Mouse (Mus musculus) myocyte (in vitro differentiated cells): ENCODE measurements around the gene Aqp6. TPM values are rescaled to one million over a fixed set of nuclear protein-coding genes. Genes with fewer than 3 reads are reported as not detected.

ENCODE experiments used
- H3K27me3 ChIP-seq: one replicate; pipeline ENCODE4 v1.6.1; 2011; ENCODE audit not compliant: control insufficient read depth, insufficient read depth, insufficient read length
- H3K36me3 ChIP-seq: one replicate; pipeline ENCODE4 v1.6.1; 2011; ENCODE audit not compliant: control insufficient read depth, insufficient read depth
- H3K4me2 ChIP-seq: one replicate; pipeline ENCODE4 v1.6.1; 2011; ENCODE audit warnings: low read depth, control low read depth
- H3K4me3 ChIP-seq: one replicate; pipeline ENCODE4 v1.5.1; 2011; ENCODE audit warnings: mild to moderate bottlenecking, control low read depth, moderate library complexity
- H3K79me2 ChIP-seq: one replicate; pipeline ENCODE4 v1.6.1; 2011; ENCODE audit not compliant: control insufficient read depth, insufficient read depth
- H3ac ChIP-seq: one replicate; pipeline ENCODE4 v1.6.1; 2011; ENCODE audit not compliant: control insufficient read depth, insufficient read length
- CEBPB ChIP-seq: IDR thresholded peaks from 2 replicates; pipeline ENCODE4 v1.6.1; 2011; ENCODE audit warnings: mild to moderate bottlenecking, moderate library complexity; ENCODE audit not compliant: poor library complexity, insufficient read depth, severe bottlenecking
- E2F4 ChIP-seq: IDR thresholded peaks from one replicate; pipeline ENCODE4 v1.6.1; 2011; ENCODE audit warnings: mild to moderate bottlenecking, control low read depth, moderate library complexity; ENCODE audit not compliant: insufficient read depth
- MAX ChIP-seq: IDR thresholded peaks from one replicate; pipeline ENCODE4 v1.6.1; 2011; ENCODE audit warnings: low read depth, mild to moderate bottlenecking, control low read depth
- MYOD1 ChIP-seq, 3 experiments: IDR thresholded peaks; one replicate each; pipeline ENCODE4 v1.6.1; 2011; ENCODE audit warnings: control low read depth in 2 of 3, low read depth in 2 of 3, mild to moderate bottlenecking in 2 of 3, moderate library complexity in 1 of 3; ENCODE audit not compliant: insufficient read length in 2 of 3, control insufficient read depth in 1 of 3
- MYOG ChIP-seq, 3 experiments: IDR thresholded peaks; one replicate each; pipeline ENCODE4 v1.6.1; 2011; ENCODE audit warnings: control low read depth in 2 of 3, low read depth in 2 of 3, mild to moderate bottlenecking in 2 of 3; ENCODE audit not compliant: insufficient read length in 2 of 3, control insufficient read depth in 1 of 3, insufficient read depth in 1 of 3
- POLR2A ChIP-seq: IDR thresholded peaks from one replicate; pipeline ENCODE4 v1.6.1; 2011; ENCODE audit warnings: low read depth, mild to moderate bottlenecking, control low read depth, moderate library complexity; ENCODE audit not compliant: insufficient read length
- POLR2AphosphoS2 ChIP-seq: IDR thresholded peaks from one replicate; pipeline ENCODE4 v1.6.1; 2011; ENCODE audit warnings: low read depth, control low read depth; ENCODE audit not compliant: insufficient read length
- REST ChIP-seq: IDR thresholded peaks from one replicate; pipeline ENCODE4 v1.6.1; 2011; ENCODE audit warnings: mild to moderate bottlenecking, control low read depth, moderate library complexity; ENCODE audit not compliant: insufficient read depth, insufficient read length
- SRF ChIP-seq: IDR thresholded peaks from one replicate; pipeline ENCODE4 v1.6.1; 2011; ENCODE audit warnings: low read depth; ENCODE audit not compliant: control insufficient read depth, insufficient read length
- TCF12 ChIP-seq: IDR thresholded peaks from one replicate; pipeline ENCODE4 v1.6.1; 2011; ENCODE audit warnings: mild to moderate bottlenecking, control low read depth; ENCODE audit not compliant: poor library complexity, insufficient read depth, severe bottlenecking
- TCF3 ChIP-seq: IDR thresholded peaks from one replicate; pipeline ENCODE4 v1.6.1; 2011; ENCODE audit warnings: low read depth, control low read depth; ENCODE audit not compliant: insufficient read length
- USF1 ChIP-seq: IDR thresholded peaks from one replicate; pipeline ENCODE4 v1.6.1; 2011; ENCODE audit warnings: low read depth, mild to moderate bottlenecking, control low read depth, moderate library complexity
- polyA plus RNA-seq: library from polyadenylated mRNA; unstranded; fragments of >200 nt; fragmentation: generic; extraction: Trizol; gene quantifications from one replicate; pipeline ENCODE4 v1.2.1, GENCODE M21; 2012; ENCODE audit warnings: missing spikeins

Aqp6 gene
- polyA plus RNA-seq, 1 experiment, result not detected

DNA sequence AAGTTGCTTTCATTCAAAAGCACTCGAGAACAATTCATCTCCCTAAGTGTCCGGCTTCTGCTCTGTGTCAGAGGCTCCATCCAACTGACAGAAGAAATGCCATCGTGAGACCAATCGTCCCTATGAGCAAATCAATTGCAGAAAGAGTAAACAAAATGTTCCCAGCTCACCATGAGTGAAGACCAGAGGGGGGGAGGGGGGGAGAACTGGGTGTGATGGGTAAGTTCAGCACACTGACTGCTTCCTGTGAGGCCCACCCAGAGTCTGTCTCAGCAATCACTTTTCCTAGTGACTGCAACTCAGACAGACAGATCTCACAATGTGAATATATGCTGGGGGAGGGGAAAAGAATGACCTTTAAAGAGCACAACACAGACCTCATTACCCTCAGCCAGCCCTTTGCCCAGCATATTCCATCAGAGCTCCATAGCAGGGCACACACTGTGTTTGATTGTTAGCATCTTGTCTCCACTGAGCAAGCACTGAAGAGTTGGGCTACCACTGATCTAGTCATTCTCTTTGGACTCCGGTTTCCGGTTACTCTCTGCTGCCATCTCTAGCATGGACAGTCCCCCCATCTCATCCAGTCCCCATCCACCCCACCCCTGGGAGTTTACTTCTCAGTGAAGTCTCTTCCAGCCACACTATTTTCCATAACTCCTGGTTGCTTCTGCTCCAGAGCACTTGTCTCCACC, 48.0 kb downstream of the Aqp6 start:
- no peaks in the 10 kb centered on the region for H3K36me3 ChIP-seq
- H3K4me3 ChIP-seq, result peak overlapping the region; percentile 43
- H3ac ChIP-seq, result no peak overlapping the region
- no peak for TF ChIP-seq MYOD1 (IDR thresholded peaks at IDR 0.05; ENCODE audit: control insufficient read depth in 1 of 3, insufficient read length in 2 of 3, low read depth in 2 of 3)
- no peak for TF ChIP-seq MYOG (IDR thresholded peaks at IDR 0.05; ENCODE audit: control insufficient read depth in 1 of 3, insufficient read depth in 1 of 3, insufficient read length in 2 of 3, low read depth in 2 of 3)
- no peak for TF ChIP-seq TCF12
- TF ChIP-seq SRF, result no peak
- TF ChIP-seq MAX, result no peak
- no peak for TF ChIP-seq E2F4
- TF ChIP-seq TCF3, result no peak
- TF ChIP-seq CEBPB, result no peak
- TF ChIP-seq USF1, result no peak
- no peak for TF ChIP-seq POLR2A
- no peak for TF ChIP-seq REST
- TF ChIP-seq POLR2AphosphoS2, result no peak
- H3K79me2 ChIP-seq, result peaks cover 70% of the 10 kb centered on the region
- peak overlapping the region; percentile 87 for H3K4me2 ChIP-seq
- H3K27me3 ChIP-seq, result no peaks in the 10 kb centered on the region

GRCm38 (mm10) chr15:99650304-99650703, 49.1 kb downstream of the Aqp6 start:
- Histone ChIP-seq H3K27me3 (no peaks in the 10 kb centered on the region), H3K36me3 (no peaks in the 10 kb centered on the region), H3ac (no peak overlapping the region), H3K4me2 (peak overlapping the region; percentile 87), H3K79me2 (peaks cover 59% of the 10 kb centered on the region), H3K4me3 (peak overlapping the region; percentile 43)
- TF ChIP-seq CEBPB, result no peak
- no peak for TF ChIP-seq MAX
- TF ChIP-seq POLR2AphosphoS2, result no peak

GRCm38 (mm10) chr15:99651163-99651872, 50.1 kb downstream of the Aqp6 start, which contains the start of gene Racgap1:
Gene Racgap1 (minus strand): TSS chr15:99651656.
- TF ChIP-seq SRF, result peak; percentile 59
- TF ChIP-seq E2F4, result peak; percentile 94
- no peak for TF ChIP-seq MAX
- TF ChIP-seq POLR2A, result peak; percentile 91
- peak; percentile 85 for TF ChIP-seq POLR2AphosphoS2
- TF ChIP-seq USF1, result no peak
- Histone ChIP-seq H3K4me3 (peak within 1 kb of the TSS; percentile 43), H3K79me2 (peaks cover 49% of the 10 kb centered on the region), H3K36me3 (no peaks in the 10 kb centered on the region), H3K4me2 (peak within 1 kb of the TSS; percentile 87), H3K27me3 (no peaks in the 10 kb centered on the region), H3ac (peak within 1 kb of the TSS; percentile 61)

DNA sequence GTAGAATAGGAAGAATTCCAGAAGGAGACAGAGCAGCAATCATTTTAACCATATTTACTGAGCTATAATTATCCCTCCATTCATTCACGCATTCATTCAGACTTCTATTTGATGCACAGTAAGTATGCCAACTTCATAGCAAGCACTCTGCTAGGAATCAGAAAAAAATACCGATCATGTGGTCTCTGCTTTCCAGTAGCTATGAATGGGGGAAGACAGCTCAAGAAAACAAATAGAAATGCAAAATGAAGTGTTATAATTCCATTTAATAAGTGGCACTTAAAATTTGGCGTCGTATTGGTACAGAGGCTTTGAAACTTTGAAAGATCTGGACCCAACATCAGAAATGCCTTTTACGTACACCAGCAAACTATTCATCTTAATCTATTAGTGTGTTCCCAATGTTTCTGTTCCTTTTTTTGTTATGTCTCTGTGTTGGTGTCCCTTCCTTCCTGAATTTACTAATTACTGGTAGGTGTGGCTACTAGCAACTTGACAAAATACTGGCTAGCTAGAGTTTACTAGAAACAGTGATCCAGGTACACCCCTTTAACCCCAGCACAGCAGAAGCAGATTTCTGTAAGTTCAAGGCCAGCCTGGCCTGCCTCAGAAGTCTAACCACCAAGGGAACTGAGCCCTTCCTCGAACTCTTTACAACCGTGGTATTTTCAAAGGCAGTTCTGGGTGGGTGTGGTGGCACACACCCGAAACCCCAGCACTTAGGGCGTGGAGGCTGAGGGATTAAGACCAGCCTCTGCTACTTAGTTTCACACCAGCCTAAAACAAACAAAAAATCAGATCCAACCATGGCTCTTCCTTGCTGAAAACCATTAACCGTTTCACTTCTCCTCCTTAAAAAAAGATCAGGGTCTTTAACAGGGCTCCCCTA, 51.0 kb downstream of the Aqp6 start:
- Histone ChIP-seq H3K36me3 (no peaks in the 10 kb centered on the region), H3K27me3 (no peaks in the 10 kb centered on the region), H3K4me3 (peak overlapping the region; percentile 43), H3K4me2 (peak overlapping the region; percentile 72), H3ac (peak overlapping the region; percentile 61), H3K79me2 (peaks cover 40% of the 10 kb centered on the region)
- TF ChIP-seq CEBPB (no peak), MAX (no peak), E2F4 (no peak), TCF12 (no peak)

DNA sequence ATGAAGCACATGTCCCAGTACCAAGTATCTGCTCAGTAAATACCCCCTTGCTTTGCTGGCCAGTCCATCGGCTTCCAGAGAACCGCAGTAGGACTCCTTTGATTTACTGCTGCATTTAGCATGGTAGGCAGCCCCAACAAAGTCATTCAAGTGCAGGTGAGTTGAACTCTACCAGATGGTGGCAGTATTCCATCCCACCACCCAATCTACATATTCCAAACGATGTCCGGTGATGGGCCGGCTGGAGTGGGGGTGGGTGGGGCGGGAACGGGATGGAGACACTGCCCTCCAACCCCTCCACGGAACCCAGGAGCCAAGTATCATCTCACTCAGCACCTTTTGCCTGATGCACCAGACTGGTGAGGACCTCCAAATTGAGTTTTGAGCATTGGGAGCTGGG, 52.1 kb downstream of the Aqp6 start:
- Histone ChIP-seq H3K27me3 (no peaks in the 10 kb centered on the region), H3K79me2 (peaks cover 29% of the 10 kb centered on the region), H3K4me3 (no peak overlapping the region), H3ac (no peak overlapping the region), H3K36me3 (no peaks in the 10 kb centered on the region), H3K4me2 (no peak overlapping the region)
- TF ChIP-seq TCF12 (no peak), TCF3 (no peak), POLR2AphosphoS2 (no peak), CEBPB (no peak), MYOD1 (IDR thresholded peaks at IDR 0.05; ENCODE audit: control insufficient read depth in 1 of 3, insufficient read length in 2 of 3, low read depth in 2 of 3) (no peak), USF1 (no peak), MYOG (IDR thresholded peaks at IDR 0.05; ENCODE audit: control insufficient read depth in 1 of 3, insufficient read depth in 1 of 3, insufficient read length in 2 of 3, low read depth in 2 of 3) (no peak), SRF (no peak), POLR2A (no peak), MAX (no peak), E2F4 (no peak)
